Mouse (Mus musculus) c-Kit-positive CD71-positive TER-119-negative erythroid progenitor cells, embryonic 14.5 days (primary cell): ENCODE results near the gene Map2k2.
A peak's percentile ranks its signal among the peaks of the same experiment; 100 is the strongest.
"Not testable (repeated sequence)": the region's sequence is repeated elsewhere in the genome, so short reads cannot be mapped to it uniquely, and the experiment has no call there.

ENCODE experiments used
- DNase-seq: peaks from one replicate; pipeline ENCODE4 v3.0.0-alpha.2; 2013; ENCODE audit warnings: low read depth

Map2k2 gene

GRCm38 (mm10) chr10:81176466-81177271, 71.0 kb downstream of the Map2k2 start, which contains the start of gene Eef2:
TSS of gene Eef2 (plus strand) at chr10:81176631.
- peak; percentile 93 for DNase-seq

DNA sequence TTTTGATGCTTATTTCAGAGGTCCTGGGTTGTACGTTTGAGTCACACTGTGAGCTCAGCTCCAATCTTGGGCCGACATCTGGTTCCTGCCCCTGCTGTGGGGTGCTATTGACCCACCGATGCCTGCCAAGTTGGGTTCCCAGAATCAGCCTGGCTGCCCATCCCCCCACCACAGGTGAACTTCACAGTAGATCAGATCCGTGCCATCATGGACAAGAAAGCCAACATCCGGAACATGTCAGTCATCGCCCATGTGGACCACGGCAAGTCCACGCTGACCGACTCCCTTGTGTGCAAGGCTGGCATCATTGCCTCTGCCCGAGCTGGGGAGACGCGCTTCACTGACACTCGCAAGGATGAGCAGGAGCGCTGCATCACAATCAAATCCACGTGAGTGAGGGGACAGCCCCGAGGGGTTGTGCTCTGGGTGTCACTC, 71.8 kb downstream of the Map2k2 start:
- no peak for DNase-seq

- DNase-seq = no peak
These were observed 72.4 kb downstream of the Map2k2 start for GRCm38 (mm10) chr10:81177958-81178712.

DNA sequence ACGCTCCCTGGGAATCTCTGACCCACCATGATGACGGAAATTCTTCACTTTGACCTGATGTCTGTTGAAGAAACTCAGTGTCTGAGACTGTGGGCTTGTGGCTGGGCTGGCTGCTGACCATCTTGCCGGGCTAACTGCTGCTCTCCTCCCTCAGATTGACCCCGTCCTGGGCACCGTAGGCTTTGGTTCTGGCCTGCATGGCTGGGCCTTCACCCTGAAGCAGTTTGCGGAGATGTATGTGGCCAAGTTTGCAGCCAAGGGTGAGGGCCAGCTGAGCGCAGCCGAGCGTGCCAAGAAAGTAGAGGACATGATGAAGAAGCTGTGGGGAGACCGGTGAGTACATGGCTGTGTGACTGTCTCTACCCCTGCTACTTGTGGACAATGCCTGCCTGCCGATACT, 73.2 kb downstream of the Map2k2 start:
- no peak for DNase-seq

DNA sequence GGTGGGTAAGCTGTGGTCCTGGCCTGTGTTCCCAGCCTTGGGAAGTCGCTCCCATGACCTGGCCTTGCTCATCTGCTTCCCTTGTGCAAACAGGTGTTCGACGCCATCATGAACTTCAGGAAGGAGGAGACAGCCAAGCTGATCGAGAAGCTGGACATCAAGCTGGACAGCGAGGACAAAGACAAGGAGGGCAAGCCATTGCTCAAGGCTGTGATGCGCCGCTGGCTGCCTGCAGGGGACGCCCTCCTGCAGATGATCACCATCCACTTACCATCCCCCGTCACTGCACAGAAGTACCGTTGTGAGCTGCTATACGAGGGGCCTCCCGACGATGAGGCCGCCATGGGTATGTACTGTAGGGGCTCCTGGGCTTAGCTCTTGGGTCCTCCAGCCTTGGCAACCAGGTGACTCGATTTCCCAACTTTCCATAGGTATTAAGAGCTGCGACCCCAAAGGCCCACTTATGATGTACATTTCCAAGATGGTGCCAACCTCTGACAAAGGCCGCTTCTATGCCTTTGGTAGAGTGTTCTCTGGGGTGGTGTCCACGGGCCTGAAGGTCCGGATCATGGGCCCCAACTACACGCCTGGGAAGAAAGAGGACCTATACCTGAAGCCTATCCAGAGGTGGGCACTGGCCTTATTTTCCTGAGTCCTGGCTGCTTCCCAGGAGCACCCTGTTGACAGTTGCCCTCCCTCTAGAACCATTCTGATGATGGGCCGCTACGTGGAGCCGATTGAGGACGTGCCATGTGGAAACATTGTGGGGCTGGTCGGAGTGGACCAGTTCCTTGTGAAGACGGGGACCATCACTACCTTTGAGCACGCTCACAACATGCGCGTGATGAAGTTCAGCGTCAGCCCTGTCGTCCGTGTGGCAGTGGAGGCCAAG, 74.0 kb downstream of the Map2k2 start:
- no peak for DNase-seq

- DNase-seq = no peak
These were observed 75.2 kb downstream of the Map2k2 start for GRCm38 (mm10) chr10:81180946-81181345.

GRCm38 (mm10) chr10:81181860-81182259, 76.1 kb downstream of the Map2k2 start:
- DNase-seq = not testable (repeated sequence)

DNA sequence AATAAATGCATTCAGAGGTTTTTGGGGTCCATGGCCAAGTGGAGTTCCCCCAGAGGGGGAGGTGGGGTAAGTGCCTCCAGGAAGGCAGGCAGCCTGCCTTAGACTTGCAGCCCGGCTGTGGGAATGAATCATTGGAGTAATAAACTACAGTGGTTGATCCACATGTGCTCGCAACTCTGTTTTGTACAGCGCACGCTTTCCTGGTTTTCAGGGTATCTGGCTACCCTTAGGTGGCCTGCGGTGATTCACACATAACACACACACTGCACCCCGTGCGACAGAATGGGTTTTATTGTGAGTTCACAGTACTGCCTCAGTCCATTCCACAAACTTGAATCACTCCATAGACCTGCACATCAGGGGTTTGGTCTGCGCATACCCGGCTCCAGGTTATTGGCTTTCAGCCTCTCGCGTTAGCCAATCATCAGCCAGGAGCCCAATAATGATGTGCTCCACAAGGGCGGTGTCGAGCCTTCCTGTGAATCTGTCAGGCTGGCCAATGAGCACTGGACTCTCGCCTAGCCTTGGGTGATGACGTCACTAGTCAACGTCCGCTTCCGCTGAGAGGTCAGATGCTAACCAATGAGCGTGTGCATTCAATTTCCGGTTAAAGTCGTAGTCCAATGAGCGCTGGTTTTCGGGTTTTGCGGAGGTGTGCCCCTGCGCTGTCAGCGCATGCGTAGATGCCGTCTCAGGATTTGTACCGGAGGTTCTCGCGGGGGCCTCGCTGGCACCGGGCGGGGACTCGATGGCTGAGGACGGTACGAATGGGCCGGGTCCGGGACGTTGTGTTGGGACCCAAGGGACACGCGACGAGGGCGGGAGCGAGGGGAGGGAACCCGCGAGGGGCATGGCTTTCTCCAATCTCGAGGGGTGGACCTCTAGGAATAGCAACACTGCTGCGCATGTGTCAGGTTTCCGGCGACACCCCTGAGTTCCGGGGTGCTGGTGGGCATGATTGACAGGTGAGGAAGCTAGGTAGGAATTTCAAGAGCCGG, 76.9 kb downstream of the Map2k2 start, which contains the start of gene Dapk3:
Gene Dapk3 (plus strand): TSS at position 670 of the 998 bp plus-strand sequence.
- peak; percentile 99 for DNase-seq
